Mouse (Mus musculus): ENCODE measurements around the gene Sbno1. TPM values are rescaled to one million over a fixed set of nuclear protein-coding genes. Genes with fewer than 3 reads are reported as not detected.

Gene Sbno1
- polyA plus RNA-seq, 1 experiment, result 48.3 TPM

GRCm38 (mm10) chr5:124440094-124440701 lies 14.4 kb upstream of the Sbno1 start:
- Histone ChIP-seq H3K4me1 (ENCODE audit: control insufficient read depth, insufficient read depth, low read length) (peaks cover 2% of the 10 kb centered on the region; the same call in 1 of the 2 replicates), H3K27me3 (ENCODE audit: control insufficient read depth, insufficient read depth, low read length) (no peaks in the 10 kb centered on the region), H3K4me3 (replicated peaks; ENCODE audit: insufficient read depth, low read depth, low read length) (peak overlapping the region; percentile 64), H3K27ac (ENCODE audit: insufficient read depth, low read length) (peak overlapping the region; percentile 76)
- under 1% methylated on average over 30 of the region's 30 CpGs for WGBS
- TF ChIP-seq POLR2A (IDR thresholded peaks at IDR 0.05; ENCODE audit: borderline replicate concordance, insufficient read depth, low read length) (no peak), CTCF (IDR thresholded peaks at IDR 0.05; ENCODE audit: borderline replicate concordance, insufficient read depth, low read depth, low read length) (peak; percentile 33; the same call in 1 of the 2 replicates)
- DNase-seq, result peak; percentile 68 to 78

GRCm38 (mm10) chr5:124439447-124440093 lies 13.8 kb upstream of the Sbno1 start, which contains the start of gene Kmt5a:
Gene Kmt5a, plus strand, starts transcription at chr5:124439930.
- under 1% methylated on average over 34 of the region's 34 CpGs for WGBS
- TF ChIP-seq POLR2A (IDR thresholded peaks at IDR 0.05; ENCODE audit: borderline replicate concordance, insufficient read depth, low read length) (peak; percentile 22; the same call in 1 of the 2 replicates), CTCF (IDR thresholded peaks at IDR 0.05; ENCODE audit: borderline replicate concordance, insufficient read depth, low read depth, low read length) (no peak)
- Histone ChIP-seq H3K27ac (ENCODE audit: insufficient read depth, low read length) (peak within 1 kb of the TSS; percentile 76), H3K4me3 (replicated peaks; ENCODE audit: insufficient read depth, low read depth, low read length) (peak within 1 kb of the TSS; percentile 64), H3K4me1 (ENCODE audit: control insufficient read depth, insufficient read depth, low read length) (peaks cover 2% of the 10 kb centered on the region; the same call in 1 of the 2 replicates), H3K27me3 (ENCODE audit: control insufficient read depth, insufficient read depth, low read length) (no peaks in the 10 kb centered on the region)
- peak; percentile 97 for DNase-seq

- H3K27me3 ChIP-seq (ENCODE audit: control insufficient read depth, insufficient read depth, low read length), result no peaks in the 10 kb centered on the region
- WGBS, result 58% methylated on average over 5 of the region's 5 CpGs
- TF ChIP-seq CTCF (IDR thresholded peaks at IDR 0.05; ENCODE audit: borderline replicate concordance, insufficient read depth, low read depth, low read length), result no peak
- no peak for TF ChIP-seq POLR2A (IDR thresholded peaks at IDR 0.05; ENCODE audit: borderline replicate concordance, insufficient read depth, low read length)
- no peak overlapping the region for H3K4me3 ChIP-seq (replicated peaks; ENCODE audit: insufficient read depth, low read depth, low read length)
- H3K27ac ChIP-seq (ENCODE audit: insufficient read depth, low read length), result no peak overlapping the region
- no peak for DNase-seq
- peaks cover 2% of the 10 kb centered on the region; the same call in 1 of the 2 replicates for H3K4me1 ChIP-seq (ENCODE audit: control insufficient read depth, insufficient read depth, low read length)
These were observed 12.9 kb upstream of the Sbno1 start for GRCm38 (mm10) chr5:124438746-124439145.

- WGBS, result 84% methylated on average over 5 of the region's 5 CpGs
- DNase-seq, result no peak
- peaks cover 2% of the 10 kb centered on the region; the same call in 1 of the 2 replicates for H3K4me1 ChIP-seq (ENCODE audit: control insufficient read depth, insufficient read depth, low read length)
- H3K27ac ChIP-seq (ENCODE audit: insufficient read depth, low read length), result no peak overlapping the region
- no peak overlapping the region for H3K4me3 ChIP-seq (replicated peaks; ENCODE audit: insufficient read depth, low read depth, low read length)
- no peaks in the 10 kb centered on the region for H3K27me3 ChIP-seq (ENCODE audit: control insufficient read depth, insufficient read depth, low read length)
- TF ChIP-seq CTCF (IDR thresholded peaks at IDR 0.05; ENCODE audit: borderline replicate concordance, insufficient read depth, low read depth, low read length) (no peak), POLR2A (IDR thresholded peaks at IDR 0.05; ENCODE audit: borderline replicate concordance, insufficient read depth, low read length) (no peak)
These were observed 12.4 kb upstream of the Sbno1 start for GRCm38 (mm10) chr5:124438229-124438628.

GRCm38 (mm10) chr5:124433048-124433447 lies 7.2 kb upstream of the Sbno1 start:
- WGBS, result 65% methylated on average over 2 of the region's 2 CpGs
- H3K4me1 ChIP-seq (ENCODE audit: control insufficient read depth, insufficient read depth, low read length), result no peaks in the 10 kb centered on the region
- TF ChIP-seq POLR2A (IDR thresholded peaks at IDR 0.05; ENCODE audit: borderline replicate concordance, insufficient read depth, low read length) (no peak), CTCF (IDR thresholded peaks at IDR 0.05; ENCODE audit: borderline replicate concordance, insufficient read depth, low read depth, low read length) (no peak)
- no peaks in the 10 kb centered on the region for H3K27me3 ChIP-seq (ENCODE audit: control insufficient read depth, insufficient read depth, low read length)
- H3K4me3 ChIP-seq (replicated peaks; ENCODE audit: insufficient read depth, low read depth, low read length), result no peak overlapping the region
- DNase-seq, result no peak
- no peak overlapping the region for H3K27ac ChIP-seq (ENCODE audit: insufficient read depth, low read length)

- Histone ChIP-seq H3K27me3 (ENCODE audit: control insufficient read depth, insufficient read depth, low read length) (no peaks in the 10 kb centered on the region), H3K4me3 (replicated peaks; ENCODE audit: insufficient read depth, low read depth, low read length) (no peak overlapping the region), H3K27ac (ENCODE audit: insufficient read depth, low read length) (no peak overlapping the region), H3K4me1 (ENCODE audit: control insufficient read depth, insufficient read depth, low read length) (no peaks in the 10 kb centered on the region)
- TF ChIP-seq POLR2A (IDR thresholded peaks at IDR 0.05; ENCODE audit: borderline replicate concordance, insufficient read depth, low read length) (no peak), CTCF (IDR thresholded peaks at IDR 0.05; ENCODE audit: borderline replicate concordance, insufficient read depth, low read depth, low read length) (peak; percentile 63; the same call in 1 of the 2 replicates)
- peak; percentile 65 to 68 for DNase-seq
These were observed 6.7 kb upstream of the Sbno1 start for GRCm38 (mm10) chr5:124432398-124433012.

GRCm38 (mm10) chr5:124426475-124427071 lies 772 bp upstream of the Sbno1 start:
- no peak for TF ChIP-seq POLR2A (IDR thresholded peaks at IDR 0.05; ENCODE audit: borderline replicate concordance, insufficient read depth, low read length)
- no peak for TF ChIP-seq CTCF (IDR thresholded peaks at IDR 0.05; ENCODE audit: borderline replicate concordance, insufficient read depth, low read depth, low read length)
- Histone ChIP-seq H3K27ac (ENCODE audit: insufficient read depth, low read length) (no peak overlapping the region), H3K4me1 (ENCODE audit: control insufficient read depth, insufficient read depth, low read length) (peaks cover 8% of the 10 kb centered on the region; the same call in 1 of the 2 replicates), H3K4me3 (replicated peaks; ENCODE audit: insufficient read depth, low read depth, low read length) (peak overlapping the region; percentile 84), H3K27me3 (ENCODE audit: control insufficient read depth, insufficient read depth, low read length) (no peaks in the 10 kb centered on the region)
- WGBS, result 92% methylated on average over 10 of the region's 10 CpGs
- DNase-seq, result no peak

Measured in cerebellum, adult 2 months (tissue).